Mouse (Mus musculus) liver, postnatal 0 days (tissue): Measurements from ENCODE around the gene Armh3. TPM values are rescaled to one million over a fixed set of nuclear protein-coding genes. Genes with fewer than 3 reads are reported as not detected.
A peak's percentile ranks its signal among the peaks of the same experiment; 100 is the strongest.

Source experiments
- ATAC-seq: fragments of 200-750 bp; cut with Nextera tagmentation; 2 replicates; pipeline ENCODE4 v1.8.0; 2017; ENCODE audit warnings: mild to moderate bottlenecking, moderate library complexity
- DNase-seq: peaks from one replicate; pipeline ENCODE4 v3.0.0-alpha.2; 2016
- H3K27ac ChIP-seq: fragments of 300-500 bp; sonication (generic); 2 replicates; pipeline ENCODE4 v1.5.1; 2014; ENCODE audit warnings: antibody characterized with exemption, moderate library complexity, mild to moderate bottlenecking, low read depth
- H3K27me3 ChIP-seq: fragments of 300-500 bp; sonication (generic); 2 replicates; pipeline ENCODE4 v1.6.1; 2014; ENCODE audit warnings: low read length, control low read depth, mixed read lengths; ENCODE audit not compliant: insufficient read depth
- H3K36me3 ChIP-seq: fragments of 300-500 bp; sonication (generic); replicated peaks from 2 replicates; pipeline ENCODE4 v1.6.1; 2014; ENCODE audit warnings: mild to moderate bottlenecking, control low read depth, low read length, moderate library complexity, mixed read lengths; ENCODE audit not compliant: insufficient read depth
- H3K4me1 ChIP-seq: fragments of 300-500 bp; sonication (generic); 2 replicates; pipeline ENCODE4 v1.6.1; 2014; ENCODE audit warnings: antibody characterized with exemption, mild to moderate bottlenecking, control low read depth; ENCODE audit not compliant: insufficient read depth
- H3K4me2 ChIP-seq: fragments of 300-500 bp; sonication (generic); 2 replicates; pipeline ENCODE4 v1.6.1; 2014; ENCODE audit warnings: low read depth, mild to moderate bottlenecking, low read length, moderate library complexity, mixed read lengths
- H3K4me3 ChIP-seq: fragments of 300-500 bp; sonication (generic); 2 replicates; pipeline ENCODE4 v1.5.1; 2014; ENCODE audit warnings: low read depth, low read length
- H3K9ac ChIP-seq: fragments of 300-500 bp; sonication (generic); replicated peaks from 2 replicates; pipeline ENCODE4 v1.6.1; 2014; ENCODE audit warnings: mild to moderate bottlenecking, moderate library complexity
- H3K9me3 ChIP-seq: fragments of 300-500 bp; sonication (generic); 2 replicates; pipeline ENCODE4 v1.6.1; 2016; ENCODE audit warnings: mild to moderate bottlenecking, control low read depth, low read length, mixed read lengths
- CTCF ChIP-seq: sonication (generic); IDR thresholded peaks from 2 replicates; pipeline ENCODE4 v1.5.1; 2016; ENCODE audit warnings: antibody characterized with exemption, low read depth
- EP300 ChIP-seq: IDR thresholded peaks from 2 replicates; pipeline ENCODE4 v1.6.1; 2016; ENCODE audit warnings: antibody characterized with exemption, low read depth, mild to moderate bottlenecking
- WGBS: fragments of 180-500 bp; shearing (Covaris S2); extraction: QIAGEN DNeasy Blood & Tissue Kit; methylation state at CpG from one replicate; pipeline ENCODE4 v1.1.7; 2014; ENCODE audit not compliant: insufficient replicate concordance; 5-methylcytosine and 5-hydroxymethylcytosine counted together
- polyA plus RNA-seq: library from polyadenylated mRNA; unstranded; fragments of >200 nt; fragmentation: Nextera tagmentation; extraction: Ambion mirVana; gene quantifications from 2 replicates; pipeline ENCODE4 v1.2.1, GENCODE M21; 2015

The Armh3 gene
- polyA plus RNA-seq, 1 experiment from 2014 or later, result 3.5 TPM

GRCm38 (mm10) chr19:46014572-46015178 is 16.4 kb upstream of the Armh3 start:
- Histone ChIP-seq H3K36me3 (no peaks in the 10 kb centered on the region), H3K9me3 (no peaks in the 10 kb centered on the region), H3K4me2 (no peak overlapping the region), H3K27ac (no peak overlapping the region), H3K4me1 (no peaks in the 10 kb centered on the region), H3K9ac (no peak overlapping the region), H3K27me3 (no peaks in the 10 kb centered on the region), H3K4me3 (no peak overlapping the region)
- 14% methylated on average over 12 of the region's 12 CpGs for WGBS
- TF ChIP-seq CTCF (peak; percentile 99), EP300 (no peak)
- peak; percentile 90 for DNase-seq
- ATAC-seq, result peak; percentile 77

GRCm38 (mm10) chr19:46005680-46006079 is 7.4 kb upstream of the Armh3 start:
- 0 out of 2 replicates have a peak, but pooled peaks cover 5% of the 10 kb centered on the region for H3K36me3 ChIP-seq
- no peak for TF ChIP-seq CTCF
- no peak for TF ChIP-seq EP300
- H3K4me2 ChIP-seq, result no peak overlapping the region
- H3K27ac ChIP-seq, result no peak overlapping the region
- H3K27me3 ChIP-seq, result no peaks in the 10 kb centered on the region
- H3K9me3 ChIP-seq, result no peaks in the 10 kb centered on the region
- ATAC-seq, result no peak
- H3K4me1 ChIP-seq, result peaks cover 15% of the 10 kb centered on the region
- 89% methylated on average over 7 of the region's 7 CpGs for WGBS
- no peak overlapping the region for H3K4me3 ChIP-seq
- no peak for DNase-seq
- H3K9ac ChIP-seq, result no peak overlapping the region

- TF ChIP-seq EP300 (no peak), CTCF (no peak)
- Histone ChIP-seq H3K27me3 (no peaks in the 10 kb centered on the region), H3K9ac (no peak overlapping the region), H3K4me3 (no peak overlapping the region), H3K27ac (no peak overlapping the region), H3K4me2 (no peak overlapping the region; the same call in 1 of the 2 replicates), H3K36me3 (0 out of 2 replicates have a peak, but pooled peaks cover 5% of the 10 kb centered on the region), H3K9me3 (no peaks in the 10 kb centered on the region), H3K4me1 (peaks cover 15% of the 10 kb centered on the region)
- DNase-seq (no peak), ATAC-seq (no peak)
- 88% methylated on average over 17 of the region's 17 CpGs for WGBS
These were observed 6.7 kb upstream of the Armh3 start for GRCm38 (mm10) chr19:46004814-46005466.

- peak within 1 kb of the TSS; percentile 78 for H3K9ac ChIP-seq
- ATAC-seq (peak; percentile 89), DNase-seq (peak; percentile 92)
- peak within 1 kb of the TSS; percentile 66 for H3K27ac ChIP-seq
- H3K4me3 ChIP-seq, result peak within 1 kb of the TSS; percentile 73
- no peaks in the 10 kb centered on the region for H3K9me3 ChIP-seq
- WGBS, result 1% methylated on average over 70 of the region's 70 CpGs
- TF ChIP-seq EP300, result no peak
- peak; percentile 20; the same call in 1 of the 2 replicates for TF ChIP-seq CTCF
- H3K4me1 ChIP-seq, result peaks cover 15% of the 10 kb centered on the region
- no peaks in the 10 kb centered on the region for H3K27me3 ChIP-seq
- H3K36me3 ChIP-seq, result 0 out of 2 replicates have a peak, but pooled peaks cover 5% of the 10 kb centered on the region
- H3K4me2 ChIP-seq, result peak within 1 kb of the TSS; percentile 99
These were observed 5.3 kb upstream of the Armh3 start, which contains the start of gene Hps6 for GRCm38 (mm10) chr19:46003371-46004226. Hps6 (plus strand) TSS chr19:46003508.

- Histone ChIP-seq H3K36me3 (0 out of 2 replicates have a peak, but pooled peaks cover 5% of the 10 kb centered on the region), H3K4me3 (no peak overlapping the region), H3K4me1 (peaks cover 21% of the 10 kb centered on the region), H3K27ac (no peak overlapping the region), H3K27me3 (no peaks in the 10 kb centered on the region), H3K9ac (no peak overlapping the region), H3K9me3 (no peaks in the 10 kb centered on the region), H3K4me2 (no peak overlapping the region)
- no peak for ATAC-seq
- 61% methylated on average over 9 of the region's 9 CpGs for WGBS
- DNase-seq, result no peak
- no peak for TF ChIP-seq CTCF
- TF ChIP-seq EP300, result no peak
These were observed 4.0 kb upstream of the Armh3 start for GRCm38 (mm10) chr19:46002279-46002678.

GRCm38 (mm10) chr19:45999378-45999777 is 1.1 kb upstream of the Armh3 start:
- DNase-seq (no peak), ATAC-seq (no peak)
- Histone ChIP-seq H3K4me2 (no peak overlapping the region), H3K27ac (no peak overlapping the region), H3K9ac (no peak overlapping the region), H3K36me3 (no peaks in the 10 kb centered on the region), H3K27me3 (no peaks in the 10 kb centered on the region), H3K4me3 (no peak overlapping the region), H3K9me3 (no peaks in the 10 kb centered on the region), H3K4me1 (peaks cover 15% of the 10 kb centered on the region)
- 58% methylated on average over 1 of the region's 1 CpGs for WGBS
- TF ChIP-seq EP300 (no peak), CTCF (no peak)
